Mouse (Mus musculus) lung, adult 2 months (tissue): ENCODE data around the gene Mthfd1.

Experiments used
- CTCF ChIP-seq: fragments of 200-500 bp; IDR thresholded peaks from 2 replicates; pipeline ENCODE4 v1.5.1; 2011; ENCODE audit warnings: mild to moderate bottlenecking, low read length, control low read depth; ENCODE audit not compliant: insufficient read depth
- POLR2A ChIP-seq: fragments of 200-500 bp; IDR thresholded peaks from 2 replicates; pipeline ENCODE4 v1.6.1; 2011; ENCODE audit warnings: low read depth, mild to moderate bottlenecking, control low read depth, low read length, borderline replicate concordance; ENCODE audit errors: extremely low read depth

DNA sequence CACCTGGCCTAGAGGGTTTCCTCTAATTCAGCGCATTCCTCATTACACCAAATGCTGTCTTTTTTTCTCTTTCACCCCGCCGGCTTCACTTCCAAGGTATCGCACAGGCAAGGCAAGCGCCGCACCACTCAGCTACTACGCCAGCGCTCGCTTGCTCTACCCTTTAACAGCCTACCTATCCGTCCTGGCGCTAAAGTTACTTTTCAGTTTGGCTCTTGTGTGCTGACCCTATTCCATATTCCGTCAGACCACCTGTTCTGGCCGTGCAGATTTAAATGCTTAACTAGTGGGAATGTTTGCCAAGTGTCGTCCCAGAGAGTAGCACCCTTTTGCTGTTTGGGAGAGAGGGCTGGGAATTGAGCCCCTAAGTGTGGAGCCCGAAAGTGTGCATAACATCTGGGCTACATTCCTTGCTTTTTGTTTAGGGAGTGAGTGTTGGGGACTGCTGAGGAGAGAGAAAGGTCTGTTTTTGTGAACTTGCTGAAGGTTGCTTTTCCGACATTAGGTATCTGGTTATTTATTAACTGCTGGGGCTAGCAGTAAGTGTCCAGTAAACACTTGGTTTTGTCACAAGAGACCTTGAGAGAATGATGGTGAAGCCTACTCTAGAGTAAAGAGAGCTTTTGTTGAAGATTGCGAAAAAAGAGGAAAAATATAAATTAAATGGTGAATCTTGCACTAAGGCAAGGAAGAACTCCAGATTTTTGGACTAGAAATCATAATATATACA, 1.2 kb downstream of the Mthfd1 start:
- TF ChIP-seq POLR2A: no peak
- no peak for TF ChIP-seq CTCF
